Mouse (Mus musculus): ENCODE measurements at regions not wholly inside any gene's neighbourhood (a gene's known extent, or its start where the extent isn't known, plus 50 kb on each side); places are given as distances from the start of the nearest gene placed in this dataset.
A peak's percentile ranks its signal among the peaks of the same experiment; 100 is the strongest.

DNA sequence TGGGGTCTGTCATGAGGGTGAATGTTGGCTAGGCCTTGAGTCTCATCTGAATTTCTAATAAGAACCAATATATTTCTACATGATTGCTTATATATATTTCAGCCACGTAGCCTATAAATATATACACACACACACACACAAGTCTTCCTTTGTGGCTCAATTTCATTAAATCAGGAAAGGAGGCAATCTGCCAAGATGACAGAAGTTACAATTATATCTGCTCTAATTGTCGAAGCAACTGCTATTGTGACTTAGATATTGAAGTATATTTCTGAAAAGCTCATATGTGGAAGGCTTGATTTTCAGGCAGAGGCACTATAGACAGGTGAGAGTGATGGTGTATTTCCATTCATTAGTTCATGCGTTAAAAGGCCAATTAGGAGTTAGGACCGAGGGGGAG lies 850.7 kb downstream of the H2al1n start:
- no peak for DNase-seq (ENCODE audit: inconsistent age in 2 of 2, low spot score in 1 of 2)

DNA sequence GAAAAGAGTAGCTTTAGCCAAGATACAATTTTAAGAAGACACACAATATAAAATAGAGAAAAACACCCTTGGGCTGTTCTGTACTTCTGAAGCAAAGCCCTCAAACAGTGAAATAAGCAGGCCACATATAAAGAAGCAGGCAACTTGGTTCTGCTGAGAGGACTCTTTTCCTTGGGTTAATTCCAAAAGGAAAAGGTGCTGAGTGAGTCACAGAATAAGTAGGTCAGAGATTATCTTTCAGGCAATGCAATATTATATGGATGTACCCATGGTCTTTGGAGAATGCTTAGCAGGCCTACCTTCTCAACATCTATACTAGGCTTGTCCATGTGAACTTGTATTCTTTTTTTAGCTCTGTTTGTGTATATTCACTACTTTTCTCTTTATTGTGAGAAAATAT lies 854.8 kb downstream of the H2al1n start:
- DNase-seq (ENCODE audit: inconsistent age in 2 of 2, low spot score in 1 of 2): peak in 1 of 2 experiments; percentile 20

Measured in adrenal gland, adult (tissue).